In genomic region chr7:44310878-44311712, GRCm38 (mm10) we compare ENCODE assay signal across 8 mouse cellular contexts. TPM values are rescaled to one million over a fixed set of nuclear protein-coding genes. Genes with fewer than 3 reads are reported as not detected.
DNase-seq lines count a peak whose midpoint lies in the region; ATAC-seq and TF ChIP-seq lines count a peak whose summit lies in the region.

No protein-coding gene starts in this region.

- no peaks in the 10 kb centered on the region for H3K4me1 ChIP-seq in lung, adult 2 months (ENCODE audit: control insufficient read depth, insufficient read depth, low read length)
- H3K4me1 ChIP-seq in liver, embryonic 15.5 days (replicated peaks): peaks cover 10% of the 10 kb centered on the region
- H3K4me1 ChIP-seq in neural tube, embryonic 15.5 days: peaks cover 37% of the 10 kb centered on the region

- H3K4me2 ChIP-seq in liver, embryonic 15.5 days: peak overlapping the region; percentile 50
- H3K4me2 ChIP-seq in neural tube, embryonic 15.5 days: peak overlapping the region; percentile 88

- no peak overlapping the region for H3K9ac ChIP-seq in liver, embryonic 15.5 days
- peak overlapping the region; percentile 77 for H3K9ac ChIP-seq in neural tube, embryonic 15.5 days (replicated peaks)

- no peak for TF ChIP-seq POLR2A in lung, adult 2 months (IDR thresholded peaks at IDR 0.05; ENCODE audit: borderline replicate concordance, extremely low read depth, low read depth, low read length)

- no peaks in the 10 kb centered on the region for H3K9me3 ChIP-seq in liver, embryonic 15.5 days (replicated peaks)
- no peaks in the 10 kb centered on the region for H3K9me3 ChIP-seq in neural tube, embryonic 15.5 days (replicated peaks)

- peaks cover 83% of the 10 kb centered on the region for H3K27me3 ChIP-seq in liver, embryonic 15.5 days
- no peaks in the 10 kb centered on the region for H3K27me3 ChIP-seq in neural tube, embryonic 15.5 days (replicated peaks)

- H3K36me3 ChIP-seq in liver, embryonic 15.5 days (replicated peaks): no peaks in the 10 kb centered on the region
- H3K36me3 ChIP-seq in neural tube, embryonic 15.5 days: peaks cover 36% of the 10 kb centered on the region

- ATAC-seq in liver, embryonic 15.5 days (ENCODE audit: insufficient read depth): no peak
- peak; percentile 39 for ATAC-seq in neural tube, embryonic 15.5 days (ENCODE audit: low FRiP score)

- DNase-seq in lung, adult 2 months: peak; percentile 18
- DNase-seq in lung, postnatal 25 days (ENCODE audit: low spot score): no peak
- DNase-seq in cerebellum, adult 9-11 months: peak; percentile 71
- DNase-seq in frontal cortex, postnatal 36 days (ENCODE audit: low spot score in 2 of 2): peak; percentile 79 to 80
- peak; percentile 18 for DNase-seq in kidney, adult 9 months
- DNase-seq in urinary bladder, postnatal 10 days (ENCODE audit: low spot score): no peak

- TF ChIP-seq CTCF in lung, adult 2 months (IDR thresholded peaks at IDR 0.05; ENCODE audit: insufficient read depth, low read length): no peak

- no peak overlapping the region for H3K27ac ChIP-seq in liver, embryonic 15.5 days (replicated peaks)
- H3K27ac ChIP-seq in neural tube, embryonic 15.5 days (replicated peaks): peak overlapping the region; percentile 81

- no peak overlapping the region for H3K4me3 ChIP-seq in lung, adult 2 months (replicated peaks; ENCODE audit: extremely low read depth, low read depth, low read length)
- peak overlapping the region; percentile 10; the same call in 1 of the 2 replicates for H3K4me3 ChIP-seq in liver, embryonic 15.5 days (replicated peaks)
- H3K4me3 ChIP-seq in neural tube, embryonic 15.5 days (replicated peaks): peak overlapping the region; percentile 71

- 2% methylated on average over 33 of the region's 38 CpGs for WGBS in lung, adult 2 months
- WGBS in liver, embryonic 15.5 days (ENCODE audit: insufficient replicate concordance): 1% methylated on average over 38 of the region's 38 CpGs
- 1% methylated on average over 36 of the region's 38 CpGs for WGBS in neural tube, embryonic 15.5 days

RNA-seq across cellular contexts. Expression of gene Shank1, which starts 1.0 kb away (rescaled TPM):
- polyA plus RNA-seq in lung, adult 2 months (2012; rRNA removed): 0.44 and 0.65 TPM in 2 replicates
- polyA plus RNA-seq in liver, embryonic 15.5 days (2015; fragmentation: Nextera tagmentation; extraction: Ambion mirVana): 0.05 and 0.06 TPM in 2 replicates
- 38.1 and 47.6 TPM in 2 replicates for polyA plus RNA-seq in neural tube, embryonic 15.5 days (2015; fragmentation: Nextera tagmentation; extraction: Ambion mirVana)

RNA-seq across cellular contexts. Expression of gene Clec11a, which starts 4.4 kb away (rescaled TPM):
- polyA plus RNA-seq in lung, adult 2 months (2012; rRNA removed): 9.4 and 11.5 TPM in 2 replicates
- 0.54 and 0.63 TPM in 2 replicates for polyA plus RNA-seq in liver, embryonic 15.5 days (2015; fragmentation: Nextera tagmentation; extraction: Ambion mirVana)
- 4.8 and 5.5 TPM in 2 replicates for polyA plus RNA-seq in neural tube, embryonic 15.5 days (2015; fragmentation: Nextera tagmentation; extraction: Ambion mirVana)

RNA-seq across cellular contexts. Expression of gene Gm15517, which starts 49.8 kb away (rescaled TPM):
- not detected in 2 replicates for polyA plus RNA-seq in lung, adult 2 months (2012; rRNA removed)
- not detected in 2 replicates for polyA plus RNA-seq in liver, embryonic 15.5 days (2015; fragmentation: Nextera tagmentation; extraction: Ambion mirVana)
- polyA plus RNA-seq in neural tube, embryonic 15.5 days (2015; fragmentation: Nextera tagmentation; extraction: Ambion mirVana): not detected in 2 replicates

RNA-seq across cellular contexts. Expression of gene Acp4, which starts 53.9 kb away (rescaled TPM):
- polyA plus RNA-seq in lung, adult 2 months (2012; rRNA removed): not detected in 2 replicates
- 0.14 TPM in 1 of 2 replicates, not detected in the other for polyA plus RNA-seq in liver, embryonic 15.5 days (2015; fragmentation: Nextera tagmentation; extraction: Ambion mirVana)
- 0.11 and 0.15 TPM in 2 replicates for polyA plus RNA-seq in neural tube, embryonic 15.5 days (2015; fragmentation: Nextera tagmentation; extraction: Ambion mirVana)

Comparison
In these comparisons a context has a peak if more than half of its experiments do, and no peak if none do; other contexts are left out.
1. DNase-seq: peak in lung, adult 2 months (single experiment), cerebellum, adult 9-11 months (single experiment), frontal cortex, postnatal 36 days (2 of 2) and kidney, adult 9 months (single experiment); none in lung, postnatal 25 days (single experiment) and urinary bladder, postnatal 10 days (single experiment).
2. RNA of gene Shank1, which starts 1.0 kb away (polyA plus RNA-seq): 38.1 to 47.6 TPM in neural tube, embryonic 15.5 days; 0.44 to 0.65 TPM in lung, adult 2 months and 0.05 to 0.06 TPM in liver, embryonic 15.5 days; every median in the first group is over 10 times any median in the second.